Mouse (Mus musculus): ENCODE measurements at regions not wholly inside any gene's neighbourhood (a gene's known extent, or its start where the extent isn't known, plus 50 kb on each side); places are given as distances from the start of the nearest gene placed in this dataset.

DNA sequence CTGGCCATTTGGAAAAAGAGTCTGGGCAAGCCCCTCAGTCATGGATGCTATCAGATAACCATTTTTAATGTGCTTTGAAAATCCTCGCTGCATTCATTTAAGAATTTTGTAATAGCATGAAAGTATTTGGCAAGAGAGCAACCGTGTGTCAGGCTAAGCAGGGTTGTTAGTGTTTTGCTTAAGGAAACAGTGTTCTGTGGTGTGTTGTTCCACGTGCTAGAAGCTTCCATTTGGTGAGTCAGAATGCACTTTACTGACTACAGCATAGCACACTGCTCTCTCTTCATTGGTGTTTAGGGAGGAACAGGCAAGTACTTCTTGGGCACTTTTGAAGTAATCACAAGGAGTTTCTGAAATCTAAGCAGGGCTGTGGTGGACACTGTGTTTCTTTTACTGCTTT lies 661.0 kb upstream of the Pkn2 start:
- TF ChIP-seq CTCF (conservative IDR thresholded peaks at IDR 0.05; ENCODE audit: insufficient read depth, insufficient read length, low read depth, low read length) (no peak), POLR2A (IDR thresholded peaks at IDR 0.05; ENCODE audit: low read depth, low read length) (no peak)

Measured in kidney, adult 2 months (tissue).